Mouse (Mus musculus) testis, adult 10 weeks (tissue): ENCODE data around the gene Ttc26. TPM values are rescaled to one million over a fixed set of nuclear protein-coding genes. Genes with fewer than 3 reads are reported as not detected.

Experiments used
- polyA plus RNA-seq: library from polyadenylated mRNA; stranded (reverse); fragments of 350-450 nt; fragmentation: Illumina TruSeq; extraction: RNeasy Lipid Tissue Mini Kit (QIAGEN cat#74804); gene quantifications from one replicate; pipeline ENCODE4 v1.2.3, GENCODE M21; 2014; ENCODE audit warnings: low read depth, low replicate concordance

Gene Ttc26
- polyA plus RNA-seq, result 43.7 TPM

GRCm38 (mm10) chr6:38381129-38381771, at the start of gene Ttc26:
Gene Ttc26 (plus strand): TSS chr6:38381469.

GRCm38 (mm10) chr6:38353811-38354722, 27.2 kb upstream of the Ttc26 start, which contains the start of gene Zc3hav1:
Gene Zc3hav1 (minus strand): TSS chr6:38354603.

GRCm38 (mm10) chr6:38433261-38434033, 52.2 kb downstream of the Ttc26 start, which contains the start of gene Ubn2:
Gene Ubn2 (plus strand): TSS chr6:38433950.

Other genes starting within 250 kb of the Ttc26 start
- 1.1 TPM for gene D630045J12Rik, start 127.5 kb upstream of the Ttc26 start, polyA plus RNA-seq
- 1.4 TPM for gene Zc3hav1l, start 82.2 kb upstream of the Ttc26 start, polyA plus RNA-seq
- gene Zc3hav1, start 26.9 kb upstream of the Ttc26 start, polyA plus RNA-seq, result 6.7 TPM
- gene Ubn2, start 52.5 kb downstream of the Ttc26 start, polyA plus RNA-seq, result 54.8 TPM
- 0.98 TPM for gene Fmc1, start 152.0 kb downstream of the Ttc26 start, polyA plus RNA-seq
- 248 TPM for gene Luc7l2, start 169.9 kb downstream of the Ttc26 start, polyA plus RNA-seq